Mouse (Mus musculus): ENCODE measurements around the gene Tppp2.
"Not testable (repeated sequence)": the region's sequence is repeated elsewhere in the genome, so short reads cannot be mapped to it uniquely, and the experiment has no call there.

Gene Tppp2

DNA sequence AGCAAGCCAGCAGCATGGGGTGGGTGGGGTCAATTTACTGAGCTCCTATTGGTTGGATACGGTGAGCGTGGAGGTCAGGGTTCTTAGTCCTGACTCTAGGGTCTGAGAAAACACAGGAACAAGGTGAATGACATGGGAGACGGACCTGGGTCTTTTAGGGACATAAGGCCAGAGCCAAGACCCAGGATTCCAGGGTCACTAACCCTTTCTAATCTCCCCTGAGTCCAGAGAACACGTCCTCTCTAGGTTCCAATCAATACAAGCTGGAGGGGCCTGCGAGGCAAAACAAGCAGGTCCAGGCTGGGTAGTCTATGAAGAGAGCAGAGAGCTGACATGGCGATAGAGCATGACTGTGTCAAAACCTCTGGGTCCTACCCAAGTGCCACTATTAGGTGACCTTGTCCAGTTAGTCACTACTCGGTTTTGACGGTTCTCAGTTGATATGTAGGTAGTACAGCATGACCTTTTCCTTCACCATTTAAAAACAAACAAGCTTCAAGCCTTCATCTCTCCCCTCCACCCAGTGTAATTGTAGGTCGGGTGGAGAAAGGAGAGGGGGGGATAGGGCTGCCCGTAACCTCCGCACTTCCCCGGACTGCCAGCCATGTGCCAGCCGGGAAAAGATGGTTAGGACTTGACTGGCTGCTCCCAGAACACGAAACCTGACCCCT lies 5.7 kb upstream of the Tppp2 start:
- DNase-seq: peak; percentile 22

DNA sequence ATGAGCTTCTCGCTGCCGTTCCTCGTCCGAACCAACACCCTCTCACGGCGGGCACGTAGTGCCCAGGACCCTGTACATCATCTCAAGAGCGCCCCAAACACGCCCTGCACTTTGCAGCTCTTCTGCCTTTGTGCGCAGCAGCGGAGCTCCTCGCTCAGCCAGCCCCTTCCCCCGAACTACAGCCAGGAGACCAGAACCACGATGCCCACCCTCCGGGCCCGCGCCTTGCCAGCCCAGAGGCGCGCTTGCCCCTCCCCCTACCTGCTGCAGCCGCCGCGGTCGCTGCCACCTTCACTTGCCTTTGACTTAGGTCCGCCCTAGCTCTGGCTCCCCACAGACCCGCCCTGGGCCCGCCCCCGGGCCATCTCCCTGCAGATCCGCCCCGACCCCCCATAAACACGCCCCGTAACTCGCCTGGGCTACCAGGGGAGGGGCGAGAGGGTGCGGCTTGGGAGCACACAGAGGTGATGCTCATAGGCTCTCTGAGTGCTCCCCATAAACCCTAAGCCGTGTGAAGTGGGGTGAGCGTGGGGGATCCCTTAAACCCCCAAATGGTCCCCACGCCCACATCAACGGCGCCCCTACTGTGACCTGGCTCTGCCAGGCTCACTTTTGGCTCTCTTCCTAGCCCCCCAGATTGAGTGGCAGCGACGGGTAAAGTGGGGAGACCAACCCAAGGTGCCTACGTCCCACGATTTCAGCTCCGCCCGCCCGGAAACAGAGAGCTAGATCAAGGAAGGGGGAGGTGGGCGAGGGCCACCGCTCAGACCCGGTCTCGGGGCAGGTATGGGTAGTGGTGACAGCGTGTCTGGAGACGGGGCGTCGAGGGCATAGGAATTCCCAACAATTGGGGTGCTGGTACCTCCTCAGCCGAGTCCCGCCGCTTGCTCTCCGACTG lies 4.9 kb upstream of the Tppp2 start:
- peak; percentile 95 for DNase-seq

GRCm38 (mm10) chr14:51913960-51914762 lies 4.1 kb upstream of the Tppp2 start, which contains the start of gene Ndrg2:
Gene Ndrg2 (minus strand): TSS chr14:51914158.
- DNase-seq: peak; percentile 67

GRCm38 (mm10) chr14:51915030-51915429 lies 3.2 kb upstream of the Tppp2 start:
- no peak for DNase-seq

- DNase-seq: no peak
Measured at GRCm38 (mm10) chr14:51916539-51916938, 1.7 kb upstream of the Tppp2 start.

DNA sequence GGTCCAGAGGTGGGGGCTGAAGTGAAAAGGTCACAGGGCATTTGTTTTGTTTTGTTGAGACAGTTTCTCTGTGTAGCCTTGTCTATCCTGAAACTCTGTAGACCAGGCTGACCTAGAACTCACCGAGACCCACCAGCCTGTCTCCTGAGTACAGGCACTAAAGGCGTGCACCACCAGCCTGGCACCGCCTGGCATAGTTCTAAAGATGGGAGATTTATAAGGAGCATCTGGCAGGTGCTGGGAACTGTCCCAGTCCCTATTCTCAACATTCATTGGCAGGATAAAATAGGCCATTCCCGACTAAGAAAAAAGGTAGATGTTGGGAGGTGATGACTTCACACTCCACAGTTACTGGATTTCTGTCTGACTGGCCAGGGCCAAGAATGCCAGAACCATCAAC lies 741 bp downstream of the Tppp2 start:
- DNase-seq: no peak

GRCm38 (mm10) chr14:51921759-51922570 lies 3.7 kb downstream of the Tppp2 start:
- DNase-seq: no peak

DNA sequence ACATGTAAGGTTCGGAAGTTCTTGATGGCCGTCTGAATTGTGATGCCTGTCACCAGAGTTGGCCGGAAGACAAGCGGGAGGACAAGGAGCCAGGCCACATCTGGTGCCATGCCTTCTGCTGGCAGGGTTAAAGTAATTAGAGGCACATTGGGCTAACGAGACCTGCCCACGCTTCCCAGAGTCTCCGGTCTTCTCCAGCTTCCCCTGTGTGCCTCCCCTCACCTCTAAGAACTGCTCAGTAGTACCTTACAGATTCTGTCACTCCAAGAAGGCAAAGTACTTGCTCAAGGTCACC lies 4.3 kb downstream of the Tppp2 start, which contains the start of gene Rnase13:
Rnase13 (minus strand) TSS at position 203 of the 295 bp plus-strand sequence.
- DNase-seq: no peak

DNA sequence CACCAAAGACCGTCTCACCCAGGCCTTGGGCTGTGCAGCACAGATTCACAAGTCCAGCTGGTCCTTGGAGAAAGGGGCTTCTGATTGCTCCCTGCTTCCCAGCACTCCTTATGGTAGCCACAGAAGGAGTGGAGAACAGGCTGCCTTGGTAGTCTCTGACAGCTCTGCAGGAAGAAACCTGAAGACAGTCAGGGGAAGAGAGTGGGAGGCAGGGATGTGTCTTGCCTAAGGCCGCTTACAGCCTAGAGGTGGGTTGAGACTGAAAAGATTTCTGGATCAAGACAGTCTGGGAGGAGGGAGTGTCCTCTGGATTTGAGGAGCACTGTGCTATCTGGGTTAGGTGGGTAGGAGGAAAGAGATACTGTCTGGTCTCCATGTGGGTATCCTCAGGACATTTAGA lies 4.7 kb downstream of the Tppp2 start:
- no peak for DNase-seq

- DNase-seq: no peak
Measured at GRCm38 (mm10) chr14:51923492-51923891, 5.3 kb downstream of the Tppp2 start.

GRCm38 (mm10) chr14:51926930-51927329 lies 8.7 kb downstream of the Tppp2 start:
- DNase-seq: not testable (repeated sequence)

DNA sequence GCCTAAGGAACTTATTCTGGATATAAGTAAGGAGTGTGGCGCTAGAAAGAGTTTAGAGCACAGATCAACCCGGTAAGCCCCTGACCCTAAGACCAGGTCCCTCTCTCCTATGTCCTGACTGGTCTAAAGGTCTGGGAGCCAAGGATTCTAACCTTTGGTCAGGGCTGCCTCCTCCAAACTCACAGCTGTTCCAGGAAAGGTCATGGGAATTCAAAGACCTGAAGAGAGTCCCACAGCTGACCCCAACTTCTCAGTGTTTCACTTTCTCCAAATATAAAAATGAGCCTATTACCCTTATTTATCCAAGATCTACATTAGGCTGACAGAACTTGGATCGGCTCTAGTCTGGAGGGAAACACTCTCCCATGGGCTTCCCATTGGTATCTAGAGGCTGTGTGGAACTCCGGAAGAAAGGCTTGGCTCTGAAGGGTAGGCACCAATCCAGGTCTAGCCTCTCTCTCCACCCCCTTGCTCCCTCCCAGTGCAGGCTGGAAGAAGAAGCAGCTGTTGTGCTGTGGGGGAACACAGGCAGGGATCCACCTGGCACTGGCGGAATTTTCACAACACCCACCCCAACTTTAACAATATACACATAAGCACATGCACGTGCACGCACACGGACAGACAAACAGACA lies 11.2 kb downstream of the Tppp2 start:
- no peak for DNase-seq

DNA sequence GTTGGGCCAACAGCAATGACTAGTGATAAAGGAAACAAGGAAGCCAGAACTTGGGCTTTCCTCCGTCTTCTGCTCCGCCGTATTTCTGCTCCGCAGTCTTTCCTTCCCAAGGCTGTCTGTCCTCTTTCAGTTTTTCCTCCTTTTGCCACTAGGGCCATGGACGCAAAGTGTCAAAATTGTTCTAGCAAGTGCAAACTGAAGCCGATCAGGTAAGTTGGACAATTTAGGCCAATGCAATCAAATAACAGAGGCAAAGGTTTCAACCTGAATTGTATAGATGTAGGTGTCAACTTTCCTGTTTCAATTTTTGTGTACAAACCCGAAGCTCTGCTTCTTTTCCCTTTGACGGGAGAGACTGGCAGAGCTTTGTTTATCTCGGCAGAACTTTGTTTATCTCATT lies 11.7 kb downstream of the Tppp2 start:
- DNase-seq: no peak

DNA sequence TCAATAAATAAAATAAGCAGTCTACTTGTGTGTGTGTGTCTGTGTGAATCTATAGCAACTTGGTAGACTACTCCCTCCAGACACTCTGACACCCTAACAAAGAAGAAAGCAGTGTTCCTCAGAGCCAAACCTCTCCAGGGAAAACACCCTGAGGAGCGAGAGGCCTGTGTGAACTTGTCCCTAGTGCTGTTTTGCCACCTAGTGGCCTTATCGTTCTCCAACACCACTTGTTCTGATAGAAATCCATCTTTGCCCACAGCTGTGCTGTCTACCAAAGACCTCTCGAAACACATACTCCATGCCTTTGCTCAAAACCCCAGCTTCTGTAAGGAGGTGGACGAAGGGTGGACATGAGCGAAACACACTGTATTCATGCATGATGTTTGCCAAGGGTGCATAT lies 12.6 kb downstream of the Tppp2 start:
- peak; percentile 55 for DNase-seq

DNA sequence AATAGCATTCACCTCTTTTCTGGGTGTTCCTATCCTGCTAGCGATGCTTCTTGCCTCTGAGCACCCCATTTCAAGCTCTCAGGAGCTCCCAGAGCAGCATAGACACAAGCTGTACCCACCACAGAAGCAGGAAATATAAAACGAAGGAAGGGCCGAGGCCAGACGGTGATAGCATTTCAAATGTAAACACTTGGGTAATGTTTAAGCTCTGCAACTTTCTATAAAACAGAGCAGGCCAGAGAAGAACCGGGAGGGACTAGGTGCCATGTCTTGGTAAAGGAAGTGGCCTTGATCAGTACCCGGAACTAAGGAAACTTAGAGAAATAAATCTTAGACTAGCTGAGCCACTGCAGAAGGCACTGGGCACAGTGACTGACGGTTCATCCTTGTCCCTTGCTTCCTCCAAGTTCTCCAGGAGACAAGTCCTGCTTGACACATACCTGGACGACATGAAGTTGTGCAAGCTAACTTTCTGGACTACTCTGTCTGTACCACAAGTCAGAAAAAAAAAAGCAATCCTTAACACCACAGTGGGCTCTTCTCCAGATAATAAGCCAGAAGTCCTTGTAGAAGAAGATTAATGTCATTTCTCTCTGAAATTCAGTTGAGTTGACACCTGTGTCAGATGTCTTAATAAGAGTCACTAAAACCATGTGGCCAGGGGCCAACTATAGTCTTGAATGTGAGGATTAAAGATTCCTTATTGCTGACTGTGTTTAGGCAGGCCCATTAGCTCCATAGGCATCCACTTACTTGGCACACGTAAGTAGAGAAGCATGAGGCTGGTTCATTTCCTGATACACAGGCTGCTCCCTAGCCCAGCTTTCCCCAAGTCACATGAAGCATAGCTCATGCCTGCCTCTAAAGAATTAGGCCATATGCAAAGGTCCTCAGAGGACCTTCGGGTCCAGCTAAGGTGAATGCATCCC lies 14.1 kb downstream of the Tppp2 start:
- no peak for DNase-seq

GRCm38 (mm10) chr14:51939005-51939404 lies 20.8 kb downstream of the Tppp2 start:
- no peak for DNase-seq

DNA sequence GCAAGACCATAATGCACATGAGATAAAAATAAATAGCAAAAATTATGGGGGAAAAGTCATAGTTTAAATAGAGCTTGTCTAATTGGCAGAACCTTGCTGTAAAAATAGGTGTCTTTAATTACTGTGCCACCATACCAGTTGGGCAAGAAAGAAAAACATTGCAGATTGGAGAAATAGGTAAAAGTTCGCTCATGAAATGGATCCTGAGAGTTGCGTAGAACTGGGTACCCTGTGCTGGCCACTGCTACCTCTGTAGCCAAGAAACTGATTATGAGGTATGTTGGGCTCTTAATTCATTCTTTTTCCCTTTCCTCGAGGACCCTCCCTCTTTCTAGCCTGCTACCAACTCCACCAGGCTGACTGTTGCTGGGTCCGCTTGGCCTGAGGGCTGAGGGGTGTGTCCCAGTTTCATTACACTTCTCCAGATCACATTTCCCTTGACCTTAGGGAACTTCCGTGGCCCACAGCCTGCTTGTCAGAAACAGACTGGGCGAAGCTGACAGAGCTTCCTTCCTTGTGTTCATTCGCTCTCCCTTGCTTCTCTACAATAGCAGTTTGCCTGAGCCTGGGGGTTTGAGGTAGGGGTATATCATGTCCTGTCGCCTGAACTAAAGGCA lies 22.8 kb downstream of the Tppp2 start:
- no peak for DNase-seq

- DNase-seq: no peak
Measured at GRCm38 (mm10) chr14:51941577-51941976, 23.4 kb downstream of the Tppp2 start.

- DNase-seq: no peak
Measured at GRCm38 (mm10) chr14:51942236-51942635, 24.0 kb downstream of the Tppp2 start.

GRCm38 (mm10) chr14:51943336-51943735 lies 25.1 kb downstream of the Tppp2 start:
- no peak for DNase-seq

All from thymus, postnatal 25 days (tissue).